Mouse (Mus musculus) C2C12 (cell line): Measurements from ENCODE around the gene Dexi.

ENCODE experiments used
- CTCF ChIP-seq: IDR thresholded peaks from one replicate; pipeline ENCODE4 v1.5.1; 2011; ENCODE audit not compliant: control insufficient read depth, insufficient read depth, insufficient read length
- FOSL1 ChIP-seq: IDR thresholded peaks from one replicate; pipeline ENCODE4 v1.8.0; 2011; ENCODE audit warnings: mild to moderate bottlenecking, low read length; ENCODE audit not compliant: poor library complexity, insufficient read depth, severe bottlenecking
- MAX ChIP-seq: IDR thresholded peaks from one replicate; pipeline ENCODE4 v1.6.1; 2011; ENCODE audit warnings: mild to moderate bottlenecking, control low read depth
- MYOD1 ChIP-seq: IDR thresholded peaks from one replicate; pipeline ENCODE4 v1.6.1; 2011; ENCODE audit warnings: low read depth; ENCODE audit not compliant: control insufficient read depth, insufficient read length
- USF1 ChIP-seq: IDR thresholded peaks from one replicate; pipeline ENCODE4 v1.6.1; 2011; ENCODE audit warnings: low read depth, mild to moderate bottlenecking, control low read depth, moderate library complexity

DNA sequence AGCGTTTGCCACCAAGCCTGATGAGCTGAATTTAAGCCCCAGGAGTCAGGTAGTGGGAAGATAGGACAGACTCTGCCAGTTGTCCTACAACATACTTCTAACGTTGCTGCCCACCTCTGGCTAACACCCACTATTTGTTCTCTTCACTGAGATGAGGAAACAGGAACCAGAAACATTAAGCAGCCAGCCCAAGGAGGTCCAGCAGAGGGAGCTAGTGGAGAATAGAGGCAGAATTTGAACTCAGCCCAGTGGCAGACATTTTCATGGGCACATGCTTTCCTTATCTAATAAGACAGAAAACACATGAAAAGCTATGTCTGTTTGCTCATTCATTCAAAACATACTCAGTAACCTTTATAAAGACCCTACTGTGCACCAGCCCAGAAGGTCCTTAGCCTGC is 39.8 kb downstream of the Dexi start:
- no peak for TF ChIP-seq MAX
- TF ChIP-seq CTCF: no peak
- no peak for TF ChIP-seq FOSL1
- TF ChIP-seq USF1: no peak
- TF ChIP-seq MYOD1: no peak
